Comparison of ENCODE assay signal across 15 mouse cellular contexts in genomic region chr2:92935483-92935882, GRCm38 (mm10). TPM values are rescaled to one million over a fixed set of nuclear protein-coding genes. Genes with fewer than 3 reads are reported as not detected.
DNase-seq lines count a peak whose midpoint lies in the region; ATAC-seq and TF ChIP-seq lines count a peak whose summit lies in the region.
"Had no signal": no experiment of that assay in that cellular context is flagged by ENCODE, and none has a peak within 500 bp of the region (broad histone marks: within the 10 kb centered on the region; RNA-seq: fewer than 3 reads in every experiment).

No protein-coding gene starts in this region.

- H3K4me3 ChIP-seq in hindbrain, embryonic 14.5 days (replicated peaks; ENCODE audit: low read length) = no peak overlapping the region
- no peak overlapping the region for H3K4me3 ChIP-seq in hindbrain, embryonic 10.5 days
- H3K4me3 ChIP-seq in ES-Bruce4 (ENCODE audit: low read depth, low read length) = no peak overlapping the region
- no peak overlapping the region for H3K4me3 ChIP-seq in cerebellum, adult 2 months (replicated peaks; ENCODE audit: insufficient read depth, low read depth, low read length)
- no peak overlapping the region for H3K4me3 ChIP-seq in hindbrain, embryonic 16.5 days (ENCODE audit: low read length)
- H3K4me3 ChIP-seq in liver, embryonic 12.5 days = no peak overlapping the region
- H3K4me3 ChIP-seq in intestine, embryonic 16.5 days (ENCODE audit: low read length) = no peak overlapping the region
- H3K4me3 ChIP-seq: heart, embryonic 15.5 days; limb, embryonic 15.5 days; lung, embryonic 15.5 days had no signal

- no peak for DNase-seq in hindbrain, embryonic 14.5 days (ENCODE audit: low spot score)
- DNase-seq in hindbrain, embryonic 10.5 days (ENCODE audit: low spot score) = no peak
- peak; percentile 92 to 97 for DNase-seq in cerebellum, adult 2 months
- DNase-seq in spleen, postnatal 14 days (ENCODE audit: low spot score in 2 of 2) = no peak
- DNase-seq: adrenal gland, adult 2 months; heart, adult 11 months had no signal

- 54% methylated on average over 3 of the region's 3 CpGs for WGBS in hindbrain, embryonic 14.5 days
- WGBS in hindbrain, embryonic 10.5 days = 51% methylated on average over 3 of the region's 3 CpGs
- 9% methylated on average over 3 of the region's 3 CpGs for WGBS in cerebellum, adult 2 months
- 50% methylated on average over 3 of the region's 3 CpGs for WGBS in hindbrain, embryonic 16.5 days
- WGBS in liver, embryonic 12.5 days (ENCODE audit: insufficient replicate concordance) = 43% methylated on average over 3 of the region's 3 CpGs
- WGBS in intestine, embryonic 16.5 days = 48% methylated on average over 3 of the region's 3 CpGs

- no peak overlapping the region for H3K9ac ChIP-seq in hindbrain, embryonic 14.5 days
- H3K9ac ChIP-seq in ES-Bruce4 (ENCODE audit: low read depth, poor library complexity, severe bottlenecking) = no peak overlapping the region
- H3K9ac ChIP-seq in hindbrain, embryonic 16.5 days (ENCODE audit: low read depth, low read length) = no peak overlapping the region
- H3K9ac ChIP-seq in liver, embryonic 12.5 days = no peak overlapping the region
- H3K9ac ChIP-seq in intestine, embryonic 16.5 days (ENCODE audit: low read depth, low read length) = no peak overlapping the region
- H3K9ac ChIP-seq: heart, embryonic 15.5 days; limb, embryonic 15.5 days; lung, embryonic 15.5 days had no signal

- TF ChIP-seq CTCF in ES-Bruce4 (IDR thresholded peaks at IDR 0.05; ENCODE audit: low read depth, low read length) = no peak
- no peak for TF ChIP-seq CTCF in cerebellum, adult 2 months (IDR thresholded peaks at IDR 0.05; ENCODE audit: borderline replicate concordance, insufficient read depth, low read depth, low read length)

- no peaks in the 10 kb centered on the region for H3K36me3 ChIP-seq in hindbrain, embryonic 14.5 days (replicated peaks; ENCODE audit: control insufficient read depth, insufficient read depth)
- H3K36me3 ChIP-seq in hindbrain, embryonic 10.5 days = no peaks in the 10 kb centered on the region
- H3K36me3 ChIP-seq in ES-Bruce4 (ENCODE audit: control insufficient read depth, insufficient read depth, low read length, poor library complexity, severe bottlenecking) = no peaks in the 10 kb centered on the region
- no peaks in the 10 kb centered on the region for H3K36me3 ChIP-seq in hindbrain, embryonic 16.5 days (ENCODE audit: control insufficient read depth, insufficient read depth, low read length)
- no peaks in the 10 kb centered on the region for H3K36me3 ChIP-seq in liver, embryonic 12.5 days
- no peaks in the 10 kb centered on the region for H3K36me3 ChIP-seq in intestine, embryonic 16.5 days (ENCODE audit: control insufficient read depth, insufficient read depth, low read length)
- H3K36me3 ChIP-seq: heart, embryonic 15.5 days; limb, embryonic 15.5 days; lung, embryonic 15.5 days had no signal

- H3K27ac ChIP-seq in hindbrain, embryonic 14.5 days = peak overlapping the region; percentile 32; the same call in 1 of the 2 replicates
- H3K27ac ChIP-seq in hindbrain, embryonic 10.5 days = no peak overlapping the region
- H3K27ac ChIP-seq in ES-Bruce4 (ENCODE audit: insufficient read depth, low read length) = peak overlapping the region; percentile 60; the same call in 1 of the 2 replicates
- peak overlapping the region; percentile 94 for H3K27ac ChIP-seq in cerebellum, adult 2 months (ENCODE audit: insufficient read depth, low read length)
- H3K27ac ChIP-seq in hindbrain, embryonic 16.5 days (ENCODE audit: low read depth, low read length) = no peak overlapping the region
- H3K27ac ChIP-seq in liver, embryonic 12.5 days = no peak overlapping the region
- no peak overlapping the region for H3K27ac ChIP-seq in intestine, embryonic 16.5 days (ENCODE audit: low read length)
- H3K27ac ChIP-seq: heart, embryonic 15.5 days; kidney, postnatal 0 days; limb, embryonic 15.5 days; lung, embryonic 15.5 days; stomach, postnatal 0 days had no signal

- TF ChIP-seq EP300 in ES-Bruce4 (IDR thresholded peaks at IDR 0.05; ENCODE audit: insufficient read depth, low read depth, low read length) = peak; percentile 77

- H3K4me1 ChIP-seq in hindbrain, embryonic 14.5 days (replicated peaks; ENCODE audit: control insufficient read depth, insufficient read depth, low read length) = peaks cover 17% of the 10 kb centered on the region
- peaks cover 27% of the 10 kb centered on the region for H3K4me1 ChIP-seq in hindbrain, embryonic 10.5 days (replicated peaks)
- H3K4me1 ChIP-seq in ES-Bruce4 (ENCODE audit: control insufficient read depth, insufficient read depth, low read length) = peaks cover 4% of the 10 kb centered on the region
- H3K4me1 ChIP-seq in cerebellum, adult 2 months (ENCODE audit: control insufficient read depth, insufficient read depth, low read length) = peaks cover 55% of the 10 kb centered on the region
- H3K4me1 ChIP-seq in hindbrain, embryonic 16.5 days (ENCODE audit: control insufficient read depth, insufficient read depth, low read depth, low read length) = peaks cover 8% of the 10 kb centered on the region
- H3K4me1 ChIP-seq in liver, embryonic 12.5 days = no peaks in the 10 kb centered on the region
- H3K4me1 ChIP-seq in intestine, embryonic 16.5 days (ENCODE audit: control insufficient read depth, insufficient read depth, low read length) = peaks cover 8% of the 10 kb centered on the region

- H3K4me2 ChIP-seq in hindbrain, embryonic 14.5 days (replicated peaks) = no peak overlapping the region
- H3K4me2 ChIP-seq in hindbrain, embryonic 16.5 days (ENCODE audit: low read length) = no peak overlapping the region
- no peak overlapping the region for H3K4me2 ChIP-seq in liver, embryonic 12.5 days
- H3K4me2 ChIP-seq in intestine, embryonic 16.5 days (ENCODE audit: low read depth, low read length) = no peak overlapping the region
- H3K4me2 ChIP-seq: heart, embryonic 15.5 days; limb, embryonic 15.5 days; lung, embryonic 15.5 days had no signal

- no peaks in the 10 kb centered on the region for H3K9me3 ChIP-seq in hindbrain, embryonic 14.5 days (ENCODE audit: control insufficient read depth, low read length)
- H3K9me3 ChIP-seq in hindbrain, embryonic 10.5 days = no peaks in the 10 kb centered on the region
- no peaks in the 10 kb centered on the region for H3K9me3 ChIP-seq in ES-Bruce4 (replicated peaks; ENCODE audit: control insufficient read depth, insufficient read depth, low read length, poor library complexity, severe bottlenecking)
- H3K9me3 ChIP-seq in hindbrain, embryonic 16.5 days (ENCODE audit: control insufficient read depth, low read length) = no peaks in the 10 kb centered on the region
- H3K9me3 ChIP-seq in liver, embryonic 12.5 days (replicated peaks) = no peaks in the 10 kb centered on the region
- no peaks in the 10 kb centered on the region for H3K9me3 ChIP-seq in intestine, embryonic 16.5 days (ENCODE audit: control insufficient read depth, low read length)
- H3K9me3 ChIP-seq: heart, embryonic 15.5 days; limb, embryonic 15.5 days; lung, embryonic 15.5 days had no signal

- no peak for TF ChIP-seq POLR2A in ES-Bruce4 (IDR thresholded peaks at IDR 0.05; ENCODE audit: insufficient read depth, low read length)
- TF ChIP-seq POLR2A in cerebellum, adult 2 months (IDR thresholded peaks at IDR 0.05; ENCODE audit: borderline replicate concordance, insufficient read depth, low read length) = 0 out of 2 replicates have a peak, but pooled peaks have one; percentile 14

- no peak for ATAC-seq in hindbrain, embryonic 14.5 days (ENCODE audit: low FRiP score)
- ATAC-seq in hindbrain, embryonic 16.5 days = peak; percentile 48; the same call in 1 of the 2 replicates
- no peak for ATAC-seq in liver, embryonic 12.5 days
- no peak for ATAC-seq in intestine, embryonic 16.5 days

- H3K27me3 ChIP-seq in hindbrain, embryonic 14.5 days (ENCODE audit: control insufficient read depth, insufficient read depth, low read length) = no peaks in the 10 kb centered on the region
- peaks cover 4% of the 10 kb centered on the region for H3K27me3 ChIP-seq in hindbrain, embryonic 10.5 days (ENCODE audit: insufficient read depth, poor library complexity, severe bottlenecking)
- no peaks in the 10 kb centered on the region for H3K27me3 ChIP-seq in ES-Bruce4 (ENCODE audit: control insufficient read depth, insufficient read depth, low read length, poor library complexity, severe bottlenecking)
- H3K27me3 ChIP-seq in cerebellum, adult 2 months (ENCODE audit: control insufficient read depth, insufficient read depth, low read length) = no peaks in the 10 kb centered on the region
- no peaks in the 10 kb centered on the region for H3K27me3 ChIP-seq in hindbrain, embryonic 16.5 days (replicated peaks; ENCODE audit: control insufficient read depth, insufficient read depth, low read length)
- peaks cover 20% of the 10 kb centered on the region for H3K27me3 ChIP-seq in liver, embryonic 12.5 days (replicated peaks)
- no peaks in the 10 kb centered on the region for H3K27me3 ChIP-seq in intestine, embryonic 16.5 days (replicated peaks; ENCODE audit: control insufficient read depth, insufficient read depth, low read length)
- H3K27me3 ChIP-seq: heart, embryonic 15.5 days; limb, embryonic 15.5 days; lung, embryonic 15.5 days had no signal

RNA-seq across cellular contexts. Expression of gene Syt13, which starts 20.6 kb away (rescaled TPM):
- polyA plus RNA-seq in hindbrain, embryonic 14.5 days (2014; fragmentation: Nextera tagmentation; extraction: Ambion mirVana) = 29.7 and 39.8 TPM in 2 replicates
- 20.1 and 20.4 TPM in 2 replicates for polyA plus RNA-seq in hindbrain, embryonic 10.5 days (2016; fragmentation: Nextera tagmentation; extraction: Ambion mirVana)
- 11.2 and 11.8 TPM in 2 replicates for polyA plus RNA-seq in ES-Bruce4 (2011; ENCODE audit: insufficient read depth, insufficient read length, low read depth, missing spikeins)
- 110 and 115 TPM in 2 replicates for polyA plus RNA-seq in cerebellum, adult 2 months (2012; rRNA removed)
- polyA plus RNA-seq in hindbrain, embryonic 16.5 days (2015; fragmentation: Nextera tagmentation; extraction: Ambion mirVana) = 61.7 and 66.6 TPM in 2 replicates
- polyA plus RNA-seq in liver, embryonic 12.5 days (2016; fragmentation: Nextera tagmentation; extraction: Ambion mirVana) = 0.43 and 0.44 TPM in 2 replicates
- 5.4 and 6.9 TPM in 2 replicates for polyA plus RNA-seq in intestine, embryonic 16.5 days (2015; fragmentation: Nextera tagmentation; extraction: Ambion mirVana)

Comparison
In these comparisons a context has a peak if more than half of its experiments do, and no peak if none do; other contexts are left out.
1. H3K27ac ChIP-seq: peak in hindbrain, embryonic 14.5 days (single experiment), ES-Bruce4 (single experiment) and cerebellum, adult 2 months (single experiment); none in hindbrain, embryonic 10.5 days (single experiment), hindbrain, embryonic 16.5 days (single experiment), liver, embryonic 12.5 days (single experiment) and intestine, embryonic 16.5 days (single experiment).
2. DNase-seq: peak in cerebellum, adult 2 months (2 of 2); none in hindbrain, embryonic 14.5 days (single experiment), hindbrain, embryonic 10.5 days (single experiment) and spleen, postnatal 14 days (0 of 2).